Mouse (Mus musculus) limb, embryonic 14.5 days (tissue): ENCODE data around the gene Atox1. TPM values are rescaled to one million over a fixed set of nuclear protein-coding genes. Genes with fewer than 3 reads are reported as not detected.

Experiments
- ATAC-seq: fragments of 200-750 bp; cut with Nextera tagmentation; 2 replicates; pipeline ENCODE4 v1.8.0; 2017; ENCODE audit warnings: low read depth, moderate number of reproducible peaks, moderate TSS enrichment; ENCODE audit not compliant: low FRiP score
- DNase-seq: peaks from one replicate; pipeline ENCODE4 v3.0.0-alpha.2; 2015; ENCODE audit warnings: low spot score
- H3K27ac ChIP-seq: fragments of 300-500 bp; sonication (generic); replicated peaks from 2 replicates; pipeline ENCODE4 v1.5.1; 2014; ENCODE audit warnings: low read depth, mild to moderate bottlenecking, low read length, moderate library complexity, mixed read lengths
- H3K27me3 ChIP-seq: fragments of 300-500 bp; sonication (generic); 2 replicates; pipeline ENCODE4 v1.6.1; 2014; ENCODE audit warnings: low read length, mixed read lengths; ENCODE audit not compliant: control insufficient read depth, insufficient read depth
- H3K36me3 ChIP-seq: fragments of 300-500 bp; sonication (generic); 2 replicates; pipeline ENCODE4 v1.6.1; 2014; ENCODE audit warnings: mild to moderate bottlenecking, low read length, moderate library complexity, mixed read lengths; ENCODE audit not compliant: control insufficient read depth, insufficient read depth
- H3K4me1 ChIP-seq: fragments of 300-500 bp; sonication (generic); 2 replicates; pipeline ENCODE4 v1.6.1; 2014; ENCODE audit warnings: antibody characterized with exemption, low read length, mixed read lengths; ENCODE audit not compliant: control insufficient read depth, insufficient read depth
- H3K4me2 ChIP-seq: fragments of 300-500 bp; sonication (generic); replicated peaks from 2 replicates; pipeline ENCODE4 v1.6.1; 2014; ENCODE audit warnings: low read depth, mild to moderate bottlenecking, low read length, moderate library complexity; ENCODE audit not compliant: severe bottlenecking
- H3K4me3 ChIP-seq: fragments of 300-500 bp; sonication (generic); replicated peaks from 2 replicates; pipeline ENCODE4 v1.5.1; 2014; ENCODE audit warnings: low read length
- H3K9ac ChIP-seq: fragments of 300-500 bp; sonication (generic); 2 replicates; pipeline ENCODE4 v1.6.1; 2014; ENCODE audit warnings: mild to moderate bottlenecking, low read depth, low read length, moderate library complexity; ENCODE audit not compliant: severe bottlenecking
- H3K9me3 ChIP-seq: fragments of 300-500 bp; sonication (generic); 2 replicates; pipeline ENCODE4 v1.6.1; 2016; ENCODE audit warnings: low read length; ENCODE audit not compliant: control insufficient read depth
- POLR2A ChIP-seq: fragments of 200-500 bp; IDR thresholded peaks from 2 replicates; pipeline ENCODE4 v1.8.0; 2012; ENCODE audit warnings: inconsistent platforms, mild to moderate bottlenecking, moderate library complexity, borderline replicate concordance; ENCODE audit not compliant: insufficient read depth, insufficient read length; ENCODE audit errors: extremely low read depth
- WGBS: fragments of 180-500 bp; shearing (Covaris S2); extraction: QIAGEN DNeasy Blood & Tissue Kit; methylation state at CpG from one replicate; pipeline ENCODE4 v1.1.7; 2014; 5-methylcytosine and 5-hydroxymethylcytosine counted together
- polyA plus RNA-seq, 2 experiments: library from polyadenylated mRNA; depleted of rRNA in 1 of 2; stranded (reverse) in 1 of 2; unstranded in 1 of 2; fragments of >200 nt; fragmentation: Nextera tagmentation in 1 of 2; extraction: Ambion mirVana in 1 of 2; gene quantifications; 2 replicates each; pipeline versions ENCODE4 v1.2.1 to v1.2.3; 2012 to 2014

Gene Atox1
- polyA plus RNA-seq, 2 experiments: 256 to 474 TPM

GRCm38 (mm10) chr11:55439718-55440117 is 21.3 kb downstream of the Atox1 start:
- 41% methylated on average over 5 of the region's 5 CpGs for WGBS
- no peak overlapping the region for H3K4me3 ChIP-seq
- ATAC-seq (no peak), DNase-seq (no peak)
- H3K9me3 ChIP-seq: no peaks in the 10 kb centered on the region
- no peak overlapping the region for H3K9ac ChIP-seq
- H3K4me1 ChIP-seq: no peaks in the 10 kb centered on the region
- H3K27me3 ChIP-seq: no peaks in the 10 kb centered on the region
- no peaks in the 10 kb centered on the region for H3K36me3 ChIP-seq
- H3K27ac ChIP-seq: no peak overlapping the region
- TF ChIP-seq POLR2A: no peak
- no peak overlapping the region for H3K4me2 ChIP-seq

- no peak for TF ChIP-seq POLR2A
- H3K4me1 ChIP-seq: 0 out of 2 replicates have a peak, but pooled peaks cover 2% of the 10 kb centered on the region
- 45% methylated on average over 4 of the region's 4 CpGs for WGBS
- ATAC-seq (no peak), DNase-seq (no peak)
- no peak overlapping the region for H3K4me3 ChIP-seq
- no peaks in the 10 kb centered on the region for H3K9me3 ChIP-seq
- H3K27ac ChIP-seq: 0 out of 2 replicates have a peak overlapping the region, but pooled peaks have one; percentile 28
- no peak overlapping the region for H3K4me2 ChIP-seq
- H3K27me3 ChIP-seq: no peaks in the 10 kb centered on the region
- H3K9ac ChIP-seq: no peak overlapping the region
- no peaks in the 10 kb centered on the region for H3K36me3 ChIP-seq
Measured at GRCm38 (mm10) chr11:55438031-55438430, 23.0 kb downstream of the Atox1 start.

DNA sequence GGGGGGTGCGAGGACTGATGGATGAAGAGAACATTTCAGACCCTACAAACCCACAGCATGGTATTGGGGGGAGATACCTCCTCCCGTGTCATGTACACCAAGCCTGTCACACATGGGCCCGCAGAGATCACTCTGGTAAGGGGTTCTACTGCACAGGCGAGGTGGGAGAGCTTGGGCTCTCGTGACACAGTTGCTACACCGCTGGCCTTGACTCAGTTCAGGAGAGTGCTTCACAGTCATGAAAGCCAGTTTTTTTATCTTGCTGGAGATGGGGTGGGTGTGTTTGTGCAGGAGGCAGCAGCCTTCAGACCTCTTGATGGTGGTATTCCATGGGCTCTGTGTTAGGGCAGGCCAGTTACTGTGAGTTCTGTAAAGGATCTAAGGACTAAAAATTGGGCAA is 24.9 kb downstream of the Atox1 start:
- no peak for ATAC-seq
- no peak overlapping the region for H3K27ac ChIP-seq
- 89% methylated on average over 6 of the region's 6 CpGs for WGBS

GRCm38 (mm10) chr11:55432981-55433380 is 28.1 kb downstream of the Atox1 start:
- peak overlapping the region; percentile 71 for H3K27ac ChIP-seq
- no peak for ATAC-seq

More for the DNA sequence above, 24.9 kb downstream of the Atox1 start:
- Histone ChIP-seq H3K9ac (no peak overlapping the region), H3K36me3 (no peaks in the 10 kb centered on the region), H3K4me3 (no peak overlapping the region), H3K4me1 (peaks cover 5% of the 10 kb centered on the region; the same call in 1 of the 2 replicates), H3K9me3 (no peaks in the 10 kb centered on the region), H3K4me2 (no peak overlapping the region), H3K27me3 (no peaks in the 10 kb centered on the region)
- no peak for DNase-seq
- TF ChIP-seq POLR2A: no peak

GRCm38 (mm10) chr11:55429973-55430372 is 31.1 kb downstream of the Atox1 start:
- Histone ChIP-seq H3K9ac (no peak overlapping the region), H3K9me3 (no peaks in the 10 kb centered on the region), H3K27ac (no peak overlapping the region), H3K4me1 (peaks cover 17% of the 10 kb centered on the region), H3K4me3 (no peak overlapping the region), H3K4me2 (no peak overlapping the region), H3K36me3 (no peaks in the 10 kb centered on the region), H3K27me3 (no peaks in the 10 kb centered on the region)
- no peak for TF ChIP-seq POLR2A
- WGBS: 88% methylated on average over 2 of the region's 2 CpGs
- DNase-seq: no peak
- no peak for ATAC-seq

More at GRCm38 (mm10) chr11:55432981-55433380, 28.1 kb downstream of the Atox1 start:
- no peaks in the 10 kb centered on the region for H3K27me3 ChIP-seq
- DNase-seq: peak; percentile 21
- no peak for TF ChIP-seq POLR2A
- H3K9me3 ChIP-seq: no peaks in the 10 kb centered on the region
- no peaks in the 10 kb centered on the region for H3K36me3 ChIP-seq
- H3K4me1 ChIP-seq: peaks cover 12% of the 10 kb centered on the region
- H3K4me3 ChIP-seq: no peak overlapping the region
- H3K9ac ChIP-seq: no peak overlapping the region
- 21% methylated on average over 3 of the region's 3 CpGs for WGBS
- no peak overlapping the region for H3K4me2 ChIP-seq
